Mouse (Mus musculus) forebrain, embryonic 12.5 days (tissue): Measurements from ENCODE around the gene Skint9. TPM values are rescaled to one million over a fixed set of nuclear protein-coding genes. Genes with fewer than 3 reads are reported as not detected.
"Not testable (repeated sequence)": the region's sequence is repeated elsewhere in the genome, so short reads cannot be mapped to it uniquely, and the experiment has no call there.

ENCODE experiments used
- ATAC-seq: fragments of 200-750 bp; cut with Nextera tagmentation; 2 replicates; pipeline ENCODE4 v1.8.0; 2017; ENCODE audit warnings: moderate TSS enrichment; ENCODE audit not compliant: low FRiP score
- H3K27ac ChIP-seq: fragments of 300-500 bp; sonication (generic); 2 replicates; pipeline ENCODE4 v1.5.1; 2016; ENCODE audit warnings: mild to moderate bottlenecking
- H3K27me3 ChIP-seq: fragments of 300-500 bp; sonication (generic); 2 replicates; pipeline ENCODE4 v1.6.1; 2016; ENCODE audit warnings: mild to moderate bottlenecking
- H3K36me3 ChIP-seq: fragments of 300-500 bp; sonication (generic); replicated peaks from 2 replicates; pipeline ENCODE4 v1.6.1; 2016; ENCODE audit warnings: mild to moderate bottlenecking
- H3K4me1 ChIP-seq: fragments of 300-500 bp; sonication (generic); 2 replicates; pipeline ENCODE4 v1.6.1; 2016
- H3K4me2 ChIP-seq: fragments of 300-500 bp; sonication (generic); 2 replicates; pipeline ENCODE4 v1.6.1; 2016; ENCODE audit warnings: mild to moderate bottlenecking, moderate library complexity
- H3K4me3 ChIP-seq: fragments of 300-500 bp; sonication (generic); replicated peaks from 2 replicates; pipeline ENCODE4 v1.5.1; 2016; ENCODE audit warnings: mild to moderate bottlenecking
- H3K9ac ChIP-seq: fragments of 300-500 bp; sonication (generic); 2 replicates; pipeline ENCODE4 v1.6.1; 2016; ENCODE audit warnings: mild to moderate bottlenecking
- H3K9me3 ChIP-seq: fragments of 300-500 bp; sonication (generic); 2 replicates; pipeline ENCODE4 v1.6.1; 2016
- WGBS: fragments of 180-500 bp; shearing (Covaris S2); methylation state at CpG from one replicate; pipeline ENCODE4 v1.1.7; 2016; 5-methylcytosine and 5-hydroxymethylcytosine counted together
- polyA plus RNA-seq: library from polyadenylated mRNA; unstranded; fragments of >200 nt; fragmentation: Nextera tagmentation; extraction: Ambion mirVana; gene quantifications from 2 replicates; pipeline ENCODE4 v1.2.1, GENCODE M21; 2016

Gene Skint9
- polyA plus RNA-seq, result not detected in 2 replicates

DNA sequence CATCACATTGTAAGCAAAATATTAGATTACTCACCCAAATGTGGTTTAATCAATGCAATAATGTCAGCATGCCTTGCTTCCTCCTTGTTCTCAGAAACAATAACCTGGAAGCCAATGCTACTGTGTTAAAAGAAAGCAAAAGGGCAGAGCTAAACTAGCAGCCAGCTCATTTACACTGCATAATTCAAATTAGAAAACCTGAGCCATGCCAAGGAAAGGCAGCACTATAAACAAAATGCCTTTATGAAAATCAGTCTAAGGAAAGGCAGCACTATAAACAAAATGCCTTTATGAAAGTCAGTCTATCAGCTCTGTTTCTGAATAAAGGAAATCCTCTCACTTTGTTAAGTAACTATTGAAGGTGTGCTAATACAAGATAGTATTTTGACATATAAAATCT lies at the start of gene Skint9:
Gene Skint9 (minus strand): TSS at position 101 of the 400 bp plus-strand sequence.
- Histone ChIP-seq H3K4me3 (no peak within 1 kb of the TSS), H3K27ac (no peak within 1 kb of the TSS), H3K36me3 (no peaks in the 10 kb centered on the region), H3K9me3 (peaks cover 19% of the 10 kb centered on the region; the same call in 1 of the 2 replicates), H3K4me1 (no peaks in the 10 kb centered on the region), H3K27me3 (no peaks in the 10 kb centered on the region), H3K9ac (no peak within 1 kb of the TSS), H3K4me2 (no peak within 1 kb of the TSS)
- ATAC-seq, result no peak

DNA sequence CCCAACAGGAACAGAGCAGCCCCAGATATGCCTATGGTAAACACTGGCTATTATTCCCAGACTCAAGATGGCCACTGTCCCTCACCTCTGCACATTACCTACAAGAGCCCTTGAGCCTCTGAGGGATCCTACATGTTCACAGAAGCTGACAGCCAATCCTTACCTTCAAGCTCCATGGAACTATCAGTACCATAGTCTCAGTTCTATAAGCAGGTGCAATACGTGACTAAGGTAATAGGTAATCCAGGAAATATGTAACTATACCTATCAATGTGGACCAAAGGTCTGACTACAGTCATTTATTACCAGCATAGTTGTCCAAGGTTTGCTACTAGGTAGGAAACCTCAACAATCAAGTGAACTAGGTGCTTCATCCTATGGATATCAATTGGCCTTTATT lies 1.1 kb downstream of the Skint9 start:
- no peak overlapping the region for H3K4me3 ChIP-seq
- no peaks in the 10 kb centered on the region for H3K27me3 ChIP-seq
- H3K4me1 ChIP-seq, result no peaks in the 10 kb centered on the region
- no peak overlapping the region for H3K27ac ChIP-seq
- no peak overlapping the region for H3K4me2 ChIP-seq
- H3K9ac ChIP-seq, result no peak overlapping the region
- H3K36me3 ChIP-seq, result no peaks in the 10 kb centered on the region
- no peak for ATAC-seq
- 70% methylated on average over 1 of the region's 1 CpGs for WGBS
- peaks cover 12% of the 10 kb centered on the region; the same call in 1 of the 2 replicates for H3K9me3 ChIP-seq

- ATAC-seq, result no peak
Observed at GRCm38 (mm10) chr4:112432223-112432622, 1.6 kb downstream of the Skint9 start.

DNA sequence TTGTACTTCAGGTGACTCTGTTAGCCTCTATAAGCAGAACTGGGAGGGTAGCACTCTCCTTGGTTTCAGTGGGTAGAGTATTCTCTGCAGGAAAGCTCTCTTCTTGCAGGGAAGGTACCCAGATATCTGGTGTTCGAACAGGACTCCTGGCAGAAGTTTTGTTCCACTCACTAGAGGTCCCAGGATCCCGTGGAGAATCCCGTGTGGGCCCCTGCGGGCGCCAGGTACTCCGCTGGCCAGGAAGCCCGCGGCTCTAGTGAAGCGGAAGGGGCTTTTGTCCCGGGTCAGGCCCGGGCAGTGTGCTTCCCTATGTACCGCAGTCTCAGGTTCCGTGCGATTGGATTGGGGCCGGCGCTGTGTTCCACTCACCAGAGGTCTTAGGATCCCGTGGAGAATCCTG lies 84.7 kb downstream of the Skint9 start:
- H3K36me3 ChIP-seq, H3K4me3 ChIP-seq, H3K9ac ChIP-seq, H3K4me1 ChIP-seq, H3K9me3 ChIP-seq, H3K27me3 ChIP-seq, H3K27ac ChIP-seq, H3K4me2 ChIP-seq, ATAC-seq: not testable (repeated sequence)
- WGBS, result 91% methylated on average over 17 of the region's 17 CpGs

More at GRCm38 (mm10) chr4:112432223-112432622, 1.6 kb downstream of the Skint9 start:
- H3K27ac ChIP-seq, result no peak overlapping the region
- no peak overlapping the region for H3K9ac ChIP-seq
- H3K36me3 ChIP-seq, result no peaks in the 10 kb centered on the region
- no peak overlapping the region for H3K4me3 ChIP-seq
- H3K9me3 ChIP-seq, result peaks cover 9% of the 10 kb centered on the region; the same call in 1 of the 2 replicates
- no peak overlapping the region for H3K4me2 ChIP-seq
- H3K4me1 ChIP-seq, result no peaks in the 10 kb centered on the region
- H3K27me3 ChIP-seq, result no peaks in the 10 kb centered on the region

Other genes starting within 250 kb of the Skint9 start
- not detected in 2 replicates for gene Skint3, start 201.7 kb downstream of the Skint9 start, polyA plus RNA-seq
- gene Skint2, start 123.2 kb upstream of the Skint9 start, polyA plus RNA-seq, result not detected in 2 replicates